Mouse (Mus musculus) spleen, adult 2 months (tissue): ENCODE measurements around the gene Kat6b.

Source experiments
- CTCF ChIP-seq: fragments of 200-500 bp; IDR thresholded peaks from 2 replicates; pipeline ENCODE4 v1.5.1; 2011; ENCODE audit warnings: mild to moderate bottlenecking, inconsistent platforms; ENCODE audit not compliant: insufficient read depth, insufficient read length, insufficient replicate concordance; ENCODE audit errors: extremely low read depth
- POLR2A ChIP-seq: fragments of 200-500 bp; IDR thresholded peaks from 2 replicates; pipeline ENCODE4 v1.6.1; 2011; ENCODE audit warnings: low read depth, low read length, inconsistent platforms

- no peak for TF ChIP-seq CTCF
- no peak for TF ChIP-seq POLR2A
These were observed 195.0 kb downstream of the Kat6b start for GRCm38 (mm10) chr14:21676223-21676622.
